Mouse (Mus musculus) G1E (cell line): ENCODE measurements at regions not wholly inside any gene's neighbourhood (a gene's known extent, or its start where the extent isn't known, plus 50 kb on each side); places are given as distances from the start of the nearest gene placed in this dataset.

ENCODE experiments used
- CTCF ChIP-seq: IDR thresholded peaks from 2 replicates; pipeline ENCODE4 v1.5.1; 2012; ENCODE audit warnings: low read depth, low read length, inconsistent platforms, mixed read lengths
- GATA1 ChIP-seq: IDR thresholded peaks from 2 replicates; pipeline ENCODE4 v1.6.1; 2012; ENCODE audit warnings: borderline replicate concordance, low read length, inconsistent platforms, mixed read lengths
- TAL1 ChIP-seq: conservative IDR thresholded peaks from 2 replicates; pipeline ENCODE4 v1.6.1; 2012; ENCODE audit warnings: low read depth, low read length, inconsistent platforms, mixed read lengths

- no peak for TF ChIP-seq CTCF
- TF ChIP-seq TAL1, result no peak
- no peak for TF ChIP-seq GATA1
Observed at GRCm38 (mm10) chr17:4940589-4940988, 53.5 kb upstream of the Arid1b start.
